Comparison of ENCODE assay signal across 20 mouse cellular contexts in the genomic region with DNA sequence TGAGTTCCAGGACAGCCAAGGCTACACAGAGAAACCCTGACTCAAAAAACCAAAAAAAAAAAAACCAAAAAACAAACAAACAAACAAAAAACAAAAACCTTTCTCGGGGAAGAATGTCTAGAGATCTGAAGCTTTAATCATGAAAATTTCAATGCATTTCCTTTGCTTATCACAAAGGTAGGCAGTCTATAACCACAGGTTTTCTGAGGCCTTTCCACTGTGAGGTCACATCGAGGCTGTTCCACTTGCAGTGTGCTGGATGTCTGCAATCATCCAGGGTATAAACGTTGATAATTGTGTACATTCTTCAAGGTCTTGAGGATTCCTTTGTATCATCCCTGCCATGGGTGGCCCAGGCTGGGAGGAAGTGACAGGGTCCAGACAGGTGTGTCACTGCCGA. TPM values are rescaled to one million over a fixed set of nuclear protein-coding genes. Genes with fewer than 3 reads are reported as not detected.
A peak's percentile ranks its signal among the peaks of the same experiment; 100 is the strongest.
DNase-seq lines count a peak whose midpoint lies in the region; ATAC-seq and TF ChIP-seq lines count a peak whose summit lies in the region.
"Had no signal": no experiment of that assay in that cellular context is flagged by ENCODE, and none has a peak within 500 bp of the region (broad histone marks: within the 10 kb centered on the region; RNA-seq: fewer than 3 reads in every experiment).

No protein-coding gene starts in this region.

- H3K4me1 ChIP-seq in brown adipose tissue, adult 24 weeks (ENCODE audit: control insufficient read depth, insufficient read depth, insufficient read length, low read length): peaks cover 14% of the 10 kb centered on the region
- H3K4me1 ChIP-seq in thymus, adult 2 months (replicated peaks; ENCODE audit: control insufficient read depth, insufficient read depth, low read length): no peaks in the 10 kb centered on the region
- H3K4me1 ChIP-seq: embryonic facial prominence, embryonic 12.5 days; forebrain, embryonic 13.5 days; forebrain, embryonic 15.5 days had no signal

- H3K4me3 ChIP-seq in brown adipose tissue, adult 24 weeks (ENCODE audit: insufficient read depth, low read depth, low read length): no peak overlapping the region
- H3K4me3 ChIP-seq in thymus, adult 2 months (ENCODE audit: control insufficient read depth, insufficient read depth, low read length): no peak overlapping the region
- H3K4me3 ChIP-seq: embryonic facial prominence, embryonic 10.5 days; embryonic facial prominence, embryonic 12.5 days; forebrain, embryonic 13.5 days; forebrain, embryonic 15.5 days had no signal

- DNase-seq in CD4-positive, CD25-positive, alpha-beta regulatory T cell, adult 2 months (ENCODE audit: low read depth, low spot score): peak; percentile 36
- peak; percentile 21 for DNase-seq in naive thymus-derived CD4-positive, alpha-beta T cell, adult 2 months (ENCODE audit: low read depth)
- DNase-seq in layer of hippocampus, postnatal 10 days (ENCODE audit: low spot score in 2 of 2): no peak
- no peak for DNase-seq in thymus, adult 2 months
- DNase-seq in left cerebral cortex, adult 9 months (ENCODE audit: low spot score in 2 of 2): no peak
- DNase-seq: adrenal gland, adult 8-10 months; adrenal gland, postnatal 14 days; adrenal gland, postnatal 36 days; cerebellum, adult 11 months; cerebellum, adult 18-20 months; cerebellum, adult 9-10 months; cerebellum, postnatal 10 days; cerebellum, postnatal 25 days; forebrain, postnatal 0 days had no signal

- 83% methylated on average over 4 of the region's 4 CpGs for WGBS in thymus, adult 2 months

- TF ChIP-seq CTCF in thymus, adult 2 months (IDR thresholded peaks at IDR 0.05; ENCODE audit: borderline replicate concordance, control insufficient read depth, extremely low read depth, insufficient read depth, low read length, poor library complexity): no peak

- TF ChIP-seq POLR2A in thymus, adult 2 months (IDR thresholded peaks at IDR 0.05; ENCODE audit: control insufficient read depth, extremely low read depth, insufficient read depth, low read length, poor library complexity): no peak

- no peaks in the 10 kb centered on the region for H3K27me3 ChIP-seq in thymus, adult 2 months (ENCODE audit: control insufficient read depth, insufficient read depth, low read length)
- H3K27me3 ChIP-seq: embryonic facial prominence, embryonic 12.5 days; forebrain, embryonic 13.5 days; forebrain, embryonic 15.5 days had no signal

- H3K36me3 ChIP-seq in thymus, adult 2 months (ENCODE audit: control insufficient read depth, insufficient read depth, low read length): no peaks in the 10 kb centered on the region
- H3K36me3 ChIP-seq: embryonic facial prominence, embryonic 10.5 days; embryonic facial prominence, embryonic 12.5 days; forebrain, embryonic 15.5 days had no signal

- ATAC-seq in CD4-positive, CD25-positive, alpha-beta regulatory T cell, adult 4 months: peak; percentile 59
- ATAC-seq: forebrain, embryonic 13.5 days; forebrain, embryonic 15.5 days; forebrain, postnatal 0 days had no signal

- H3K27ac ChIP-seq in brown adipose tissue, adult 24 weeks (replicated peaks; ENCODE audit: low read depth, low read length): peak overlapping the region; percentile 95
- no peak overlapping the region for H3K27ac ChIP-seq in thymus, adult 2 months (ENCODE audit: control insufficient read depth, insufficient read depth, low read length)
- H3K27ac ChIP-seq: embryonic facial prominence, embryonic 10.5 days; embryonic facial prominence, embryonic 12.5 days; forebrain, embryonic 13.5 days; forebrain, embryonic 15.5 days had no signal

RNA-seq across cellular contexts. Expression of a gene that starts 7.9 kb away (rescaled TPM):
- polyA plus RNA-seq in CD4-positive, CD25-positive, alpha-beta regulatory T cell, adult 4 months (2017; shearing (Covaris generic)): 10 to 100 TPM; 46.8 to 50.9 TPM
- polyA plus RNA-seq in brown adipose tissue, adult 24 weeks (2012; ENCODE audit: insufficient read depth, insufficient read length, missing spikeins): 9.8 and 22.1 TPM in 2 replicates
- 1 to 10 TPM; 9.2 to 9.8 TPM for total RNA-seq in layer of hippocampus, postnatal 10 days (2021)
- polyA plus RNA-seq in thymus, adult 2 months (2012; rRNA removed): 2.3 and 2.4 TPM in 2 replicates

Comparison
In these comparisons a context has a peak if more than half of its experiments do, and no peak if none do; other contexts are left out.
1. DNase-seq: peak in CD4-positive, CD25-positive, alpha-beta regulatory T cell, adult 2 months (single experiment) and naive thymus-derived CD4-positive, alpha-beta T cell, adult 2 months (single experiment); none in layer of hippocampus, postnatal 10 days (0 of 2), thymus, adult 2 months (single experiment) and left cerebral cortex, adult 9 months (0 of 2).